Mouse (Mus musculus): Measurements from ENCODE around the gene Gm19668. TPM values are rescaled to one million over a fixed set of nuclear protein-coding genes. Genes with fewer than 3 reads are reported as not detected.
"Not testable (repeated sequence)": the region's sequence is repeated elsewhere in the genome, so short reads cannot be mapped to it uniquely, and the experiment has no call there.

Gene Gm19668
- polyA plus RNA-seq, 1 experiment from 2014 or later = not detected

DNA sequence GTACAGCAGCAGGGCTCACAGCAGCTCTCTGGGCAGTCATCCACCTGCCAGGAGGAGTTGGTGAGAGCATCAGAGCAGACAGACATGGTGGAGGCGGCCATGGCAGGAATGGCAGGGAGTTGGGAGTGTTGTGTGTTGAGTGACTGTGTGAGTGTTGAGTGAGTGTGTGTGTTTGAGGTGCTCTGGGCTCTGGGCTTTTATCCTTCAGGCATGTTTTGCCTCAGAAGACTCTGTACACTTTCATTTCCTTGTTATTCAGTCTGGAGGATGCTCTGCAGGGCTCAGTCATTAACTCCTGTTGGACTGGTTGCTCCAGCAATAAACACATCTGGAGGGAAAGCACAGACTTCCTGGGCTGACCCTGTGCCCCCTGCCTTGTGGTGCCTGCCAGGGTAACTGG lies 39.4 kb downstream of the Gm19668 start, which contains the start of gene Gm3233:
Gene Gm3233, minus strand, starts transcription at position 101 of the 400 bp plus-strand sequence.
- H3K27ac ChIP-seq; H3K27me3 ChIP-seq; H3K36me3 ChIP-seq; H3K9ac ChIP-seq; H3K4me3 ChIP-seq; ATAC-seq (ENCODE audit: low FRiP score, low read depth); H3K4me1 ChIP-seq; H3K4me2 ChIP-seq (replicated peaks); H3K9me3 ChIP-seq: not testable (repeated sequence)
- no CpG with 5 or more reads among the region's 1 CpGs for WGBS

DNA sequence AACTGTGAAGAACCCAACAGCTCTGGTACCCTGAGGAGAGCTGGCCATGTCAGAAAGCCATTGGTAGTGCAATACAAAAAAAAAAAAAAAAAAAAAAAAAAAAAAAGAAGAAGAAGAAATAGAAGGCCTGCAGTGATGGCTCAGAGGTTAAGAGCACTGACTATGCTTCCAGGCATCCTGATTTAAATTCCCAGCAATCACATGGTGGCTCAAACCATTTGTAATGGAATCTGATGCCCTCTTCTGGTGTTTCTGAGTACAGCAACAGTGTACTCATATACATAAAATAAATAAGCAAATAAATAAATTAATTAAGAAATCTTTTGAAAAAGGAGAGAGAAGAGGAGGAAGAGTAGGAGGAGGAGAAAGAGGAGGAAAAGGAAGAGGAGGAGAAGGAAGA lies 45.5 kb downstream of the Gm19668 start:
- ATAC-seq (ENCODE audit: low FRiP score, low read depth) = no peak
- peaks cover 6% of the 10 kb centered on the region; the same call in 1 of the 2 replicates for H3K4me1 ChIP-seq
- no peaks in the 10 kb centered on the region for H3K36me3 ChIP-seq
- H3K9ac ChIP-seq = no peak overlapping the region
- H3K9me3 ChIP-seq = no peaks in the 10 kb centered on the region
- H3K27ac ChIP-seq = no peak overlapping the region
- no peak overlapping the region for H3K4me3 ChIP-seq
- no peak overlapping the region for H3K4me2 ChIP-seq (replicated peaks)
- no peaks in the 10 kb centered on the region for H3K27me3 ChIP-seq

DNA sequence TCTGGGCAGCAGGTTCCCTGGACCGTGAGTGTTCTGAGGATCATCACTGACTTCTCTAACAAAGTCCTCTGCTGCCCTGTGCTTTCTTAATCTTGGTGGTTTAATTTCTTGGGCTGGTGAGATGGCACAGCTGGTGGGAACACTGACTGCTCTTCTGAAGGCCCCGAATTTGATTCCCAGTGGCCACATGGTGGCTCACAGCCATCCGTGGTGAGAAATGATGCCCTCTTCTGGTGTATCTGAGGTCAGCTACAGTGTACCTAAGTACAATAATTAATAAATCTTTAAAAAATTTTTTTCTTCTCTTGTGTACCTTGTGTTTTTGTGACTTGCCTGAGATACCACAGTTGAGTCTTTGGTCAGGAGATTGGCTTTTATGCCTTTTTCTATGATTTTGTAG lies 46.6 kb downstream of the Gm19668 start:
- H3K27me3 ChIP-seq; H3K9ac ChIP-seq; H3K4me1 ChIP-seq; H3K4me3 ChIP-seq; H3K9me3 ChIP-seq; H3K4me2 ChIP-seq (replicated peaks); H3K36me3 ChIP-seq; H3K27ac ChIP-seq; ATAC-seq (ENCODE audit: low FRiP score, low read depth): not testable (repeated sequence)
- WGBS = 62% methylated on average over 3 of the region's 3 CpGs

DNA sequence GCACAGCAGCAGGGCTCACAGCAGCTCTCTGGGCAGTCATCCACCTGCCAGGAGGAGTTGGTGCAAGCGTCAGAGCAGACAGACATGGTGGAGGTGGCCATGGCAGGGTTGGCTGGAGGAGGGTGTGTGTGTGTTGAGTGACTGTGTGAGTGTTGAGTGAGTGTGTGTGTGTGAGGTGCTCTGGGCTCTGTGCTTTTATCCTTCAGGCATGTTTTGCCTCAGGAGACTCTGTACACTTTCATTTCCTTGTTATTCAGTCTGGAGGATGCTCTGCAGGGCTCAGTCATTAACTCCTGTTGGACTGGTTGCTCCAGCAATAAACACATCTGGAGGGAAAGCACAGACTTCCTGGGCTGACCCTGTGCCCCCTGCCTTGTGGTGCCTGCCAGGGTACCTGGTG lies 47.7 kb downstream of the Gm19668 start, which contains the start of gene Gm9736:
Gene Gm9736, minus strand, starts transcription at position 101 of the 400 bp plus-strand sequence.
- not testable (repeated sequence) for H3K4me3 ChIP-seq; H3K27ac ChIP-seq; H3K4me2 ChIP-seq (replicated peaks); ATAC-seq (ENCODE audit: low FRiP score, low read depth); H3K4me1 ChIP-seq; H3K9me3 ChIP-seq; H3K27me3 ChIP-seq; H3K36me3 ChIP-seq; H3K9ac ChIP-seq
- 55% methylated on average over 1 of the region's 1 CpGs for WGBS

DNA sequence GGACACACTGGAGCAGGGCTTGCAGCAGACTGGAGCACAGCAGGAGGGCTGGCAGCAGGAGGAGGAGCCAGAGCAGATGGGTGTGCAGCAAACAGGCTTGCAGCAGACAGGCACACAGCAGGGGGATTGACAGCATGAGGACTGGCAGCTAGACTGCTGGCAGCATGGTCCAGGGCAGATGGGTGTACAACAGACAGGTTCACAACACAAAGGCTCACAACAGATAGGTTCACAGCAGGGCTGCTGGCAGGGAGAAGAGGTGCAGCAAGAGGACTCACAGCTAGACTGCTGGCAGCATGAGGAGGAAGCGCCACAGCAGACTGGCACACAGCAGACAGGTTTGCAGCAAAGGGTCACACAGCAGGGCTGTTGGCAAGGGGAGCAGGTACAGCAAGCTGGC lies 48.2 kb downstream of the Gm19668 start:
- not testable (repeated sequence) for H3K27ac ChIP-seq; H3K9ac ChIP-seq; H3K4me3 ChIP-seq; H3K4me1 ChIP-seq; H3K9me3 ChIP-seq; H3K4me2 ChIP-seq (replicated peaks); ATAC-seq (ENCODE audit: low FRiP score, low read depth); H3K27me3 ChIP-seq; H3K36me3 ChIP-seq
- WGBS = 76% methylated on average over 1 of the region's 1 CpGs

Other genes starting within 250 kb of the Gm19668 start
- 122 and 124 TPM in 2 replicates for gene Pttg1ip, start 217.4 kb downstream of the Gm19668 start, polyA plus RNA-seq (2015; fragmentation: Nextera tagmentation; extraction: Ambion mirVana)
- 389 and 422 TPM in 2 replicates for gene Sumo3, start 193.0 kb downstream of the Gm19668 start, polyA plus RNA-seq (2015; fragmentation: Nextera tagmentation; extraction: Ambion mirVana)
- 3.9 TPM in 1 of 2 replicates, not detected in the other for gene Gm49325, start 192.9 kb downstream of the Gm19668 start, polyA plus RNA-seq (2015; fragmentation: Nextera tagmentation; extraction: Ambion mirVana)
- gene Ube2g2, start 176.9 kb downstream of the Gm19668 start, polyA plus RNA-seq (2015; fragmentation: Nextera tagmentation; extraction: Ambion mirVana) = 89.3 and 96.0 TPM in 2 replicates
- 0.74 and 1.3 TPM in 2 replicates for gene Tspear, start 112.6 kb downstream of the Gm19668 start, polyA plus RNA-seq (2015; fragmentation: Nextera tagmentation; extraction: Ambion mirVana)
- gene Gm19402, start 108.4 kb downstream of the Gm19668 start, polyA plus RNA-seq (2015; fragmentation: Nextera tagmentation; extraction: Ambion mirVana) = not detected in 2 replicates
- not detected in 2 replicates for gene Gm9508, start 101.9 kb downstream of the Gm19668 start, polyA plus RNA-seq (2015; fragmentation: Nextera tagmentation; extraction: Ambion mirVana)
- gene Gm10272, start 92.5 kb downstream of the Gm19668 start, polyA plus RNA-seq (2015; fragmentation: Nextera tagmentation; extraction: Ambion mirVana) = not detected in 2 replicates
- gene Gm10024, start 87.7 kb downstream of the Gm19668 start, polyA plus RNA-seq (2015; fragmentation: Nextera tagmentation; extraction: Ambion mirVana) = 0.51 TPM in 1 of 2 replicates, not detected in the other
- gene Gm10142, start 83.3 kb downstream of the Gm19668 start, polyA plus RNA-seq (2015; fragmentation: Nextera tagmentation; extraction: Ambion mirVana) = not detected in 2 replicates
- 0.23 TPM in 1 of 2 replicates, not detected in the other for gene Krtap12-1, start 78.5 kb downstream of the Gm19668 start, polyA plus RNA-seq (2015; fragmentation: Nextera tagmentation; extraction: Ambion mirVana)
- gene Gm10100, start 72.6 kb downstream of the Gm19668 start, polyA plus RNA-seq (2015; fragmentation: Nextera tagmentation; extraction: Ambion mirVana) = not detected in 2 replicates
- gene Gm18596, start 56.5 kb downstream of the Gm19668 start, polyA plus RNA-seq (2015; fragmentation: Nextera tagmentation; extraction: Ambion mirVana) = not detected in 2 replicates
- gene Gm9736, start 47.8 kb downstream of the Gm19668 start, polyA plus RNA-seq (2015; fragmentation: Nextera tagmentation; extraction: Ambion mirVana) = not detected in 2 replicates
- gene Gm3233, start 39.5 kb downstream of the Gm19668 start, polyA plus RNA-seq (2015; fragmentation: Nextera tagmentation; extraction: Ambion mirVana) = not detected in 2 replicates
- not detected in 2 replicates for gene Gm3238, start 27.8 kb downstream of the Gm19668 start, polyA plus RNA-seq (2015; fragmentation: Nextera tagmentation; extraction: Ambion mirVana)
- gene Gm7138, start 22.2 kb downstream of the Gm19668 start, polyA plus RNA-seq (2015; fragmentation: Nextera tagmentation; extraction: Ambion mirVana) = not detected in 2 replicates
- gene Gm3250, start 16.6 kb downstream of the Gm19668 start, polyA plus RNA-seq (2015; fragmentation: Nextera tagmentation; extraction: Ambion mirVana) = not detected in 2 replicates
- gene Gm7137, start 10.9 kb downstream of the Gm19668 start, polyA plus RNA-seq (2015; fragmentation: Nextera tagmentation; extraction: Ambion mirVana) = not detected in 2 replicates
- gene Gm9639, start 4.1 kb downstream of the Gm19668 start, polyA plus RNA-seq (2015; fragmentation: Nextera tagmentation; extraction: Ambion mirVana) = not detected in 2 replicates
- not detected in 2 replicates for gene Gm9507, start 12.7 kb upstream of the Gm19668 start, polyA plus RNA-seq (2015; fragmentation: Nextera tagmentation; extraction: Ambion mirVana)
- not detected in 2 replicates for gene Gm2696, start 15.5 kb upstream of the Gm19668 start, polyA plus RNA-seq (2015; fragmentation: Nextera tagmentation; extraction: Ambion mirVana)
- gene Krtap10-4, start 28.0 kb upstream of the Gm19668 start, polyA plus RNA-seq (2015; fragmentation: Nextera tagmentation; extraction: Ambion mirVana) = not detected in 2 replicates
- not detected in 2 replicates for gene Krtap10-10, start 36.8 kb upstream of the Gm19668 start, polyA plus RNA-seq (2015; fragmentation: Nextera tagmentation; extraction: Ambion mirVana)
- not detected in 2 replicates for gene Gm36176, start 47.7 kb upstream of the Gm19668 start, polyA plus RNA-seq (2015; fragmentation: Nextera tagmentation; extraction: Ambion mirVana)
- gene Gm10318, start 53.7 kb upstream of the Gm19668 start, polyA plus RNA-seq (2015; fragmentation: Nextera tagmentation; extraction: Ambion mirVana) = not detected in 2 replicates
- gene Gm3285, start 62.8 kb upstream of the Gm19668 start, polyA plus RNA-seq (2015; fragmentation: Nextera tagmentation; extraction: Ambion mirVana) = not detected in 2 replicates
- 4.1 and 4.7 TPM in 2 replicates for gene Lrrc3, start 103.4 kb upstream of the Gm19668 start, polyA plus RNA-seq (2015; fragmentation: Nextera tagmentation; extraction: Ambion mirVana)
- gene Trpm2, start 171.4 kb upstream of the Gm19668 start, polyA plus RNA-seq (2015; fragmentation: Nextera tagmentation; extraction: Ambion mirVana) = 0.28 and 0.29 TPM in 2 replicates
- gene 1810043G02Rik, start 179.4 kb upstream of the Gm19668 start, polyA plus RNA-seq (2015; fragmentation: Nextera tagmentation; extraction: Ambion mirVana) = 30.6 and 31.1 TPM in 2 replicates
- 158 and 160 TPM in 2 replicates for gene Pfkl, start 210.9 kb upstream of the Gm19668 start, polyA plus RNA-seq (2015; fragmentation: Nextera tagmentation; extraction: Ambion mirVana)
- 0.17 TPM in 1 of 2 replicates, not detected in the other for gene Dnmt3l, start 242.8 kb upstream of the Gm19668 start, polyA plus RNA-seq (2015; fragmentation: Nextera tagmentation; extraction: Ambion mirVana)
- 0.99 and 1.0 TPM in 2 replicates for gene Aire, start 244.5 kb upstream of the Gm19668 start, polyA plus RNA-seq (2015; fragmentation: Nextera tagmentation; extraction: Ambion mirVana)